Mouse (Mus musculus): Measurements from ENCODE around the gene Tmtc2. TPM values are rescaled to one million over a fixed set of nuclear protein-coding genes. Genes with fewer than 3 reads are reported as not detected.
A peak's percentile ranks its signal among the peaks of the same experiment; 100 is the strongest.

Gene Tmtc2
- polyA plus RNA-seq, 1 experiment from 2014 or later = 7.2 TPM

DNA sequence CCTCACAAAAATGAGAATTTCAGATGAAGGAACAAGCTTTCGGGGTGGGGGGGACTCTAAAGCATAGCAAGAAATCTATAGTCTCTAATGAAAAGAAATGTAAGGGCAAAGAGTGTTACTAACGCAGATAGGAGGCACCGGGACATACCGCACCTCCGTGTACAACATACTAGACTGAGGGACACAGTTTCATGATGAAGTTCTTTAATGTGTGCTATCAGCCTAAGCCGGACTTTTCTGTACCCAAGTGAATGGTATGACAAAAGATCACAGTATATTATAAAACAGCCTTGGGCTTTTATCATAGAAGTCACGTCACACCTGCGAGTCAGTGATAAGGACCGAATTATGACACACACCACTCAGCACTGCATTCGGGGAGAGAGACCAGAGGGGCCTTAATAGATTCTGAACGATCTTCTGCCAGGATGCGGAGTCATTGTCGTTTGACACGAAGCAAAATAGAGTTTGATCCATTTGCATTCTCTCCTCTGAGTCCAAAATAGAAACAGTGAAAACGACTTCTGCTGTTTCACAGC is 156.3 kb downstream of the Tmtc2 start:
- H3K4me2 ChIP-seq (replicated peaks; ENCODE audit: low read depth, low read length) = no peak overlapping the region
- no peak for ATAC-seq
- H3K9me3 ChIP-seq (ENCODE audit: low read length) = no peaks in the 10 kb centered on the region
- no peaks in the 10 kb centered on the region for H3K4me1 ChIP-seq (ENCODE audit: insufficient read depth, low read depth, low read length)
- H3K27me3 ChIP-seq (replicated peaks; ENCODE audit: insufficient read depth, low read length) = no peaks in the 10 kb centered on the region
- no peak for DNase-seq (ENCODE audit: low spot score)
- no peaks in the 10 kb centered on the region; the same call in 1 of the 2 replicates for H3K36me3 ChIP-seq (ENCODE audit: insufficient read depth, low read length)
- H3K27ac ChIP-seq (ENCODE audit: low read length) = no peak overlapping the region
- TF ChIP-seq EP300 (IDR thresholded peaks at IDR 0.05) (no peak), CTCF (IDR thresholded peaks at IDR 0.05) (no peak)
- no peak overlapping the region for H3K9ac ChIP-seq (replicated peaks; ENCODE audit: low read depth)
- no peak overlapping the region for H3K4me3 ChIP-seq (ENCODE audit: low read depth, low read length)
- WGBS = 73% methylated on average over 15 of the region's 15 CpGs

- Histone ChIP-seq H3K9me3 (ENCODE audit: low read length) (no peaks in the 10 kb centered on the region), H3K4me2 (replicated peaks; ENCODE audit: low read depth, low read length) (no peak overlapping the region), H3K27ac (ENCODE audit: low read length) (no peak overlapping the region), H3K27me3 (replicated peaks; ENCODE audit: insufficient read depth, low read length) (no peaks in the 10 kb centered on the region), H3K4me3 (ENCODE audit: low read depth, low read length) (no peak overlapping the region), H3K4me1 (ENCODE audit: insufficient read depth, low read depth, low read length) (no peaks in the 10 kb centered on the region), H3K9ac (replicated peaks; ENCODE audit: low read depth) (no peak overlapping the region), H3K36me3 (ENCODE audit: insufficient read depth, low read length) (peaks cover 4% of the 10 kb centered on the region; the same call in 1 of the 2 replicates)
- ATAC-seq = no peak
- 81% methylated on average over 4 of the region's 4 CpGs for WGBS
- no peak for DNase-seq (ENCODE audit: low spot score)
- TF ChIP-seq EP300 (IDR thresholded peaks at IDR 0.05) (no peak), CTCF (IDR thresholded peaks at IDR 0.05) (no peak)
Observed at GRCm38 (mm10) chr10:105416601-105417000, 157.7 kb downstream of the Tmtc2 start.

DNA sequence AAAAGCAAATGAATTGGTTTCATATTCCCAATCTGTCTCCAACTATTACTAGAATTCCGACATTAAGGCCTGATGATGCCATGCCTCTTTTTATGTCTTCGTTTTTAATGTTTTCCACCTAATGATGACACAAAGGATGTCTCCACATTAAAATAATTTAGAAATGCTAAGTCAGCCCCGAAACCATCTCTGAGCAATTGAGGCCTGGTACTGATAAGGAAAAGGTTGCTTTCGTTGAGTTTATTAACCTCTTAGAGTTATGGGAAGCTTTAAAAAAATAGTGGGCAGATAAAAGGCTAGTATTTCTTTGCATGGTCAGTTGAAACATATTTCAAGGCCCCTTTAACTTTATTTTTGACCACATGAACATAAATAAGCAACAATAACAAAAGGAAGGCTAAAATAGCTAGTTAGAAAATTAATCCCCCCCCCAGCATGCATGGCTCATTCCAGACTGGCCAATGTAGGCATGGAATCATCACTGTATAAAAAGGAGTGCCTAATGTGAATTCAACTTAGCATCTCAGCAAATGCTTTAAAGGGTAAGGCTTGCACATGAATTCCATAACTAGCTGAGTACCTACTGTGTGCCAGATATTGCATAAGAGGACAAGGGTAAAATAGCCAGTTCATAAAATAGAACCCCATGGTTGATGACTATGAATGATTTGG is 168.3 kb downstream of the Tmtc2 start:
- Histone ChIP-seq H3K9me3 (ENCODE audit: low read length) (no peaks in the 10 kb centered on the region), H3K27ac (ENCODE audit: low read length) (no peak overlapping the region), H3K4me2 (replicated peaks; ENCODE audit: low read depth, low read length) (no peak overlapping the region), H3K9ac (replicated peaks; ENCODE audit: low read depth) (no peak overlapping the region), H3K27me3 (replicated peaks; ENCODE audit: insufficient read depth, low read length) (no peaks in the 10 kb centered on the region), H3K4me1 (ENCODE audit: insufficient read depth, low read depth, low read length) (no peaks in the 10 kb centered on the region), H3K4me3 (ENCODE audit: low read depth, low read length) (no peak overlapping the region), H3K36me3 (ENCODE audit: insufficient read depth, low read length) (no peaks in the 10 kb centered on the region)
- TF ChIP-seq EP300 (IDR thresholded peaks at IDR 0.05) = no peak
- no peak for TF ChIP-seq CTCF (IDR thresholded peaks at IDR 0.05)
- WGBS = 89% methylated on average over 4 of the region's 4 CpGs
- ATAC-seq (no peak), DNase-seq (ENCODE audit: low spot score) (no peak)

DNA sequence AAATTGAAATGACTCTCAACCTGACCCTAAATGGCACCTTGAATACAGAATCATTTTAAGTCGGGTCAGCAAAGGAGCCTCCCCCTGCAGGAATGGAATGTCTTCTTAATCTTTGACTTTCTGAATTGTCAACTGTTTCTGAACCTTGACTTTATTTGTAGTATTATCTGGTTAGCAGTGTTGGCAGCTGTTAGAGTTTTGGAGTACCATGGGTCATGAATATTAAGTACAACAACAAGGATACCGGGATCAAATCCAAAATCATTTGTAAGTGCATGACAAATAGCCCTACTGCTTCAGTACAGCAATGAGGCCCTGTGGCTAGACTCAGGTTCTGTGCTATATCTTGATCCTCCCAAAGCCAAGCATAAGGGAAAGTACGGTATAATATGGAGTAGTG is 170.3 kb downstream of the Tmtc2 start:
- Histone ChIP-seq H3K36me3 (ENCODE audit: insufficient read depth, low read length) (no peaks in the 10 kb centered on the region), H3K9ac (replicated peaks; ENCODE audit: low read depth) (no peak overlapping the region), H3K4me2 (replicated peaks; ENCODE audit: low read depth, low read length) (no peak overlapping the region), H3K27ac (ENCODE audit: low read length) (no peak overlapping the region), H3K27me3 (replicated peaks; ENCODE audit: insufficient read depth, low read length) (no peaks in the 10 kb centered on the region), H3K9me3 (ENCODE audit: low read length) (no peaks in the 10 kb centered on the region), H3K4me3 (ENCODE audit: low read depth, low read length) (no peak overlapping the region), H3K4me1 (ENCODE audit: insufficient read depth, low read depth, low read length) (no peaks in the 10 kb centered on the region)
- ATAC-seq (0 out of 2 replicates have a peak, but pooled peaks have one; percentile 28), DNase-seq (ENCODE audit: low spot score) (peak; percentile 47)
- no peak for TF ChIP-seq EP300 (IDR thresholded peaks at IDR 0.05)
- no peak for TF ChIP-seq CTCF (IDR thresholded peaks at IDR 0.05)
- WGBS = 53% methylated on average over 3 of the region's 3 CpGs

DNA sequence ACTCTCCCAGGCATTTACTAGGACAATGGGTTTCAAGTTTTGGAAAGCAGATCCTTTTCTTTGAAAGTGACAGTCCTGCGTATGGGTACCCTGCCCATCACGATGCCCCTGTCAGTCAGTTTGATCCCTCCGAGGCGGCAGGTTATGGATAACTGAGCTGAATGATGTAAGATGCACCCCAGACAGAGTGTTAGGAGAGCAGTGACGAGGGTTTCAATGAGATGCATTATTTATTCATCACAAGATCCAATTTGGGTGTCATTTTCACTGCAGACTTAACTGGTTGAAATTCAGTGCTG is 171.8 kb downstream of the Tmtc2 start:
- ATAC-seq (no peak), DNase-seq (ENCODE audit: low spot score) (no peak)
- H3K27me3 ChIP-seq (replicated peaks; ENCODE audit: insufficient read depth, low read length) = no peaks in the 10 kb centered on the region
- no peak overlapping the region for H3K27ac ChIP-seq (ENCODE audit: low read length)
- no peaks in the 10 kb centered on the region for H3K9me3 ChIP-seq (ENCODE audit: low read length)
- H3K4me3 ChIP-seq (ENCODE audit: low read depth, low read length) = no peak overlapping the region
- H3K36me3 ChIP-seq (ENCODE audit: insufficient read depth, low read length) = no peaks in the 10 kb centered on the region
- TF ChIP-seq CTCF (IDR thresholded peaks at IDR 0.05) = no peak
- TF ChIP-seq EP300 (IDR thresholded peaks at IDR 0.05) = no peak
- H3K4me2 ChIP-seq (replicated peaks; ENCODE audit: low read depth, low read length) = no peak overlapping the region
- 83% methylated on average over 5 of the region's 5 CpGs for WGBS
- no peak overlapping the region for H3K9ac ChIP-seq (replicated peaks; ENCODE audit: low read depth)
- no peaks in the 10 kb centered on the region for H3K4me1 ChIP-seq (ENCODE audit: insufficient read depth, low read depth, low read length)

DNA sequence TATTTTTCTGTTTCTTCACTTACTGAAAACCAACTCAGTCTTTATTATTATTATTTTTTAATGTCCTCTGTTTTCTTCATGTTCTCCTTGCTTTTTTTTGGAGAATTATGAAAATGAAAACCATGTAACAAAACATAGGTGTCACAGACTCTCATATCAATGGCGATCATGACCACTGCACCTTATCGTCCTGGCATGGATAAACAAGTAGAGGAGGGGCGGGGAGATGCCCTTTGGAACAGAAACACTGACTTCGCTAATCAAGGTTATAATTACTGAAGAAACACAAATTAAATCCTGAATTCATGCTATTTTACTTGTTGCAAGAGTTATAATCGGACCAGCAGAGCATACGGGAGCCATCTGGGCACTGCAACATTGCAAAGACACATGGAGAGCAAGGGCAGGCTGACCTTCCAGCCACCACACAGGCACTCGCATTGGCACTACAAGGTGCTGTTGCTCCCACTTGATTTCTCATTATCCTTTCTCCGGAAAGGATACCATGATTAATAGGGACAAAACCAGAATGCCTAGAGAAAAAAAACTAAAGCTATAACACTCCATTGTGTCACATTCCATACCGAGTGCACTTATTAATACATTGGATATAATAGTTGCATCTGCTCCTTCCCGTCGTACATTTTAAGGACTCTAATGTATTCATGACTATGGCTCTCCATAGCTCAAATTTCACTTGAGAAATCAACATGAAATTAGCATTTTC is 172.3 kb downstream of the Tmtc2 start:
- Histone ChIP-seq H3K9ac (replicated peaks; ENCODE audit: low read depth) (no peak overlapping the region), H3K9me3 (ENCODE audit: low read length) (no peaks in the 10 kb centered on the region), H3K36me3 (ENCODE audit: insufficient read depth, low read length) (no peaks in the 10 kb centered on the region), H3K4me3 (ENCODE audit: low read depth, low read length) (no peak overlapping the region), H3K4me1 (ENCODE audit: insufficient read depth, low read depth, low read length) (no peaks in the 10 kb centered on the region), H3K27me3 (replicated peaks; ENCODE audit: insufficient read depth, low read length) (no peaks in the 10 kb centered on the region), H3K4me2 (replicated peaks; ENCODE audit: low read depth, low read length) (no peak overlapping the region), H3K27ac (ENCODE audit: low read length) (no peak overlapping the region)
- ATAC-seq (no peak), DNase-seq (ENCODE audit: low spot score) (no peak)
- TF ChIP-seq CTCF (IDR thresholded peaks at IDR 0.05) = no peak
- TF ChIP-seq EP300 (IDR thresholded peaks at IDR 0.05) = no peak
- WGBS = 89% methylated on average over 11 of the region's 11 CpGs

Data from lung, postnatal 0 days (tissue).